Mouse (Mus musculus) embryo, embryonic 11.5 days (tissue): ENCODE results near the gene Sh3bp4.

Source experiments
- DNase-seq: peaks from one replicate; pipeline ENCODE4 v3.0.0-alpha.2; 2012; ENCODE audit warnings: low read depth, low spot score

The Sh3bp4 gene

DNA sequence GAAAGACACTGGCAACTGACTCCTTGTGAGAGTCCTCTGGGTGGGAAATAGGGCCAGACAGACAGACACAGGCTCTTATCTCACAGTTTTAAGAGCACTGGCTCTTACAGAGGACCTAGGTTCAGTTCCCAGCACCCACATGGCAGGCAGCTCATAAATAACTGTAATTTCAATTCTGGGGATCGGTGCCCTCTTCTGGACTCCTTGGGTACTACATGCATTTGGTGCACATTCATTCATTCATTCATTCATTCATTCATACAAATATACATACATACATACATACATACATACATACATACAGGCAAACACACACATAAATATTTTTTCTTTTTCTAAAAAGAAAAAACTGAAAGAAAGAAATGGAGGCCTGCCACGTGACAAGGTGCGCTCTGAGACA, 56.9 kb downstream of the Sh3bp4 start:
- no peak for DNase-seq

GRCm38 (mm10) chr1:89130429-89130828, 60.2 kb downstream of the Sh3bp4 start:
- no peak for DNase-seq

DNA sequence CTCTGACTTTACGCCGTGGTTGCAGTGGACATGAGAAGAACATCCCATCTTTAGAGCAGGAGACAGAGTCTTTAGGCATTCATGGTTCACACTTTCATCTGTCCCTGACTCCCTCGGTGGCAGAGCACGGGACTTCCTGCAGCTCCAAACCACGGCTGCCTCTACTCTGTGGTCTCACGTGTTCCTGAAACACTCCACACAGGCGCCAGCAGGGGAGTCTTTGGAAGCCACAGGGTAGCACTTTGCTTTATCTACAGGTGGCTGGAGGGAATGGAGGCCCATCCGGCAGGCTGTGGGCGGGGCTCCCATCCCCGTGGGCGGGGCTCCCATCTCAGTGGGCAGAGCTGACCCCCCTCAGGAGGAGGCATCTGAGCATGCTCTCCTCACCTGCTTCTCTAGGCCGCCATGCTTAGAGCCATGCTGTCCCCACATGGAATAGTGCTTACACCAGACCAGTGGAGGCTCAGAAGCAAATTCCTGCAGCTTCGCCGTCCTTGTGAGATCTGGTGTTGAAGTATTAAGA, 60.9 kb downstream of the Sh3bp4 start:
- DNase-seq: no peak

GRCm38 (mm10) chr1:89131707-89132106, 61.5 kb downstream of the Sh3bp4 start:
- no peak for DNase-seq

- no peak for DNase-seq
These were observed 63.1 kb downstream of the Sh3bp4 start for GRCm38 (mm10) chr1:89133266-89133665.

- no peak for DNase-seq
These were observed 63.5 kb downstream of the Sh3bp4 start for GRCm38 (mm10) chr1:89133717-89134116.

GRCm38 (mm10) chr1:89136089-89136811, 66.0 kb downstream of the Sh3bp4 start:
- no peak for DNase-seq

GRCm38 (mm10) chr1:89137086-89137816, 67.0 kb downstream of the Sh3bp4 start:
- no peak for DNase-seq

- no peak for DNase-seq
These were observed 68.1 kb downstream of the Sh3bp4 start for GRCm38 (mm10) chr1:89138316-89138715.

GRCm38 (mm10) chr1:89140113-89140512, 69.9 kb downstream of the Sh3bp4 start:
- no peak for DNase-seq

GRCm38 (mm10) chr1:89151071-89151470, 80.9 kb downstream of the Sh3bp4 start:
- no peak for DNase-seq

DNA sequence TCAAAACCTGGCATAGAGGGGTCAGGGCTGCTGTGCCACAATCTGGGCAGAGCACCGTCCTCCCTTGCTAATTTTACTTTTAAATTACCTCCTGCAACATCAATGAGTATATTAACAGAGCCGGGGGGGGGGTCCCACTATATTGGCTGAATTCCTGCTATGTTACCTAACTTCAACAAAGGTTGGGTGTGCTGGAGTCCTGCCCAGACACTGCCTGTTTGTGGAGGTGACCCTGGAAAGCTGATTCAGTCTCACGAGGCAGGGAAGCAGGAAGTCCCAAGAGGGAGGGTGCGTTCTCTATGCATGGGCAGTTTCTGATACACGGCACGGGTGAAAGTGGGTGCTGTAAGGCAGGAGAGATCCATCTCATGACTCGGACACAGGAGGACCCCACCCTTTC, 82.4 kb downstream of the Sh3bp4 start:
- DNase-seq: no peak

GRCm38 (mm10) chr1:89153203-89153602, 83.0 kb downstream of the Sh3bp4 start:
- DNase-seq: no peak

DNA sequence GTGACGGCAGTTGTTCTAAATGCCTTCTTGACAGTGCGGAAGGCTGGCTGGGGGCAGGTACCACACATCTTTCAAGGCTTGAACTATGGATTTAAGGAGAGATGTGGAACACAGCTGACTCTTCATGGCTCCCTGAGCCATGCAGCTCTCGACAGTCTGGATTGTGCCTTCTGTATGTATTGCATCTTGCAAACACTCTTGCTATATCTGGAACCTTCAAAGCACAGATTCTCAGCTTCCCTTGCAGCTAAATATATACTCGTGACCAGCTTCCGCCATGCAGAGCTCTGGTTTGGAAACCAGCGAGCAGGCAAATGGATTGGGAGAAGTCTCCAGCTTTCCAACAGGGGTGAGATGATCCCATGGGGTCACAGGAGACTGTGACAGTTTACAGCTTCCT, 93.3 kb downstream of the Sh3bp4 start:
- no peak for DNase-seq

DNA sequence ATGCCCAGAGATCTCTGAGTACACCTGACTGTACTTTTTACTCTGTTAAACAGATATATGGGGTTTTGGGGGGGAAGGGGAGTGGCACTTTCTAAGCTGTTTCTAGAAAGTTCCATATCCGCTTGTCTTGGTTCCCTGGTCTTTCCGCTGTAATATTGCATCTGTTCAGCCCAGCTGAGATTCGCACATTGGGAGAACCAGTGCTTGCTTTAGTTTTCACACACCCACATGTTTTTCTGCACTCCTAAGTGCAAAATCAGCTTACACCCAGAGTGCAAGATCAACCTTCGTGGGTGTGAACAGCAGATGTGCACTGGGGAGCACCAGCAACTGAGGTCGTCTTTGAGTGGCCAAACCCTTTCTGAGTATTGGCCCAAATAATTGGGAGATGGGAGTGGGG, 94.1 kb downstream of the Sh3bp4 start:
- DNase-seq: no peak

GRCm38 (mm10) chr1:89164685-89165084, 94.5 kb downstream of the Sh3bp4 start:
- no peak for DNase-seq

DNA sequence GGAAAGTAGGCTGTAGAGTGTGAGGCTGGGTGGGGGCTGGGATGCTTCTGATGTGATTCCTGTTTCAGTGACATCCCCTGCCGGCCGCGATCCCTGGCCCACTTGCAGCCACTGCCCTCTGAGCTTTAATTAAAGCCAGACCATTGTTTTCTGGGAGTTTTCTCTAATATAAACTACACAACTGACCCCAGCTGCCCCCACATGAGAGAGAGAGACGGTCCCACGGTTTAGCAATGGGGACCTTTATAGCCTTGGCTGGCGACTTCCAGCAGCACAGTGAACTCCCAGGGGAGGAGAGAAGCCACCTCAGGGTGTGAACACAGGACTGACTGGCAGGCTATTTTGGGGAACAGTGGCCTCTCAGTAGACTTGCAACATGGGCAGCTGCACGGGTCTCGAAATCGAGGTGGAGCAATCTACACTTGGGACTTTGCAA, 96.6 kb downstream of the Sh3bp4 start:
- no peak for DNase-seq

DNA sequence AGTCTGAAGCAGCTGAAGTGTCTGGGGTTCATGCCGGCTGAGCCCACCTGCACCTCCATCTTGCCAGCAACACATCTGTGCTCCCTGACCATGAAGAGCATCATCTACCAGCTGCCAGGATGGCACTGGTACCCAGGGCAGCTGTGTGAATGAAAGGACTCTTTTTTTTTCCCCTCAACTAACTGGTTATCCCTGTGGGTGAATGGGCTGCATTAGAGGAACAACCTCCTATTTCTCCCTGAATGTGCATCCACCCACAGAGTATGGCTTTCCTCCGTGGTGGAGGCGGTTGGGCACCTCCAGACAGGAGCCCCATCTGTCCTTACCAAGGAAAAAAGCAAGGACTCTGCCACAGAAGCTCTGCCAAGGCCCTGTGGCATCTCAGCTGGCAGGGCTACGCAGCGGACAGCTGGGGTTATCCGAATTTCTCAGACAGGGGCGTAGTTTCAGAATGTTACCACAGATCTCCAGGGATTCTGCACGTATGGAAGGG, 101.1 kb downstream of the Sh3bp4 start:
- DNase-seq: no peak

DNA sequence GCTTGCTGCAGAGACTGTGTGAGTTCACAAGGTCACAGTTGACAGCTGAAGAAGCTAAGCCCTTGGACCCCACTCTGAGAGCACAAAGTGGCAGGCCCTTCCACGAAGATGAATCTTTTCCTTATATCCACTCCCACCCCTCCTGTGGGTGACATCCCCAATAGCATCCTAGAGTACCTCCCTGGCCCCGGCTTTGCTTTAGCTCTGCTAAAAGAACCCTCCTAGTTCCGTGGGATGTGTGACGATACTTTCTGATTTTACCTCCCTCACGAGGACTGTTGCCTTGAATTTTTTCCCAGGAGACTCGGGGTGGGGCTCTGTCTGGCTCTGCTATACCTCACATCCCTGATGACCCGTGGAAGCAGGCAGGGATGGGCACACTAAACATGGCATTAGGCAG, 104.4 kb downstream of the Sh3bp4 start:
- no peak for DNase-seq

GRCm38 (mm10) chr1:89175355-89175754, 105.1 kb downstream of the Sh3bp4 start:
- DNase-seq: no peak

DNA sequence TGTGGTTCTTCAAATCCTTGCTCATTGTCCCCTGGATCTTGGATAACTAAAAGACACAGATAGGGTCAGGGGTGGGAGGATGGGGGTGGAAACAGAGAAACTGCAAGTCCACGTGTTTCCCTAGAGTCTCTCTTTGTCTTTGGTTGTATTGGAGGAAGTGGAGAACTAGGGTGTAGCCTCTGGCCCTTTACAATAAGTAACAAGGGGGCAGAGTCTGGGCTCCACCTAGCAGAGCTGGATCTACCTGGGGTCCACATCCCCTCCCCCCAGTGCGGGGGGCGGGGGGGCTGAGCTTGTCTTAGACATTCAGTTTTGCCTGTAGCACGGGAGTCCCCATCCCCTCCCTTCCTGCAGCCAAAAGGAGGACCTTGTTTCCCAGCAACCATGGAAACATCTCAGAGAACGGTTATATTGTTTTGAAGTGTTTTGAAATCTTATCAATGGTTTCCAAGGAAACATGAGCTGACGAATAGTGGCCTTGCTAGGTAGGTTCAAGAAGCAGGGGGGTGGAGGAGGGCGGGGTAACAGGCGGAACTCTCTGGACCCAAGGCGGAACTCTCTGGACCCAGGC, 113.1 kb downstream of the Sh3bp4 start:
- peak; percentile 26 for DNase-seq

- DNase-seq: no peak
These were observed 114.0 kb downstream of the Sh3bp4 start for GRCm38 (mm10) chr1:89184111-89184785.
